Mouse (Mus musculus) limb, embryonic 11.5 days (tissue): ENCODE measurements around the gene Etl4. TPM values are rescaled to one million over a fixed set of nuclear protein-coding genes. Genes with fewer than 3 reads are reported as not detected.

Experiments used
- ATAC-seq: fragments of 200-750 bp; cut with Nextera tagmentation; 2 replicates; pipeline ENCODE4 v1.8.0; 2017; ENCODE audit warnings: low read depth; ENCODE audit not compliant: insufficient number of reproducible peaks, low FRiP score, low TSS enrichment
- DNase-seq: peaks from one replicate; pipeline ENCODE4 v3.0.0-alpha.2; 2015; ENCODE audit warnings: low spot score
- H3K27ac ChIP-seq: fragments of 300-500 bp; sonication (generic); replicated peaks from 2 replicates; pipeline ENCODE4 v1.5.1; 2014; ENCODE audit warnings: low read depth, mild to moderate bottlenecking, low read length
- H3K27me3 ChIP-seq: fragments of 300-500 bp; sonication (generic); 2 replicates; pipeline ENCODE4 v1.6.1; 2014; ENCODE audit warnings: mild to moderate bottlenecking, low read length, mixed read lengths; ENCODE audit not compliant: control insufficient read depth, insufficient read depth
- H3K36me3 ChIP-seq: fragments of 300-500 bp; sonication (generic); 2 replicates; pipeline ENCODE4 v1.6.1; 2014; ENCODE audit warnings: mild to moderate bottlenecking, low read length, moderate library complexity, mixed read lengths; ENCODE audit not compliant: control insufficient read depth, insufficient read depth
- H3K4me1 ChIP-seq: fragments of 300-500 bp; sonication (generic); 2 replicates; pipeline ENCODE4 v1.6.1; 2014; ENCODE audit warnings: low read length, mixed read lengths; ENCODE audit not compliant: control insufficient read depth, insufficient read depth
- H3K4me2 ChIP-seq: fragments of 300-500 bp; sonication (generic); 2 replicates; pipeline ENCODE4 v1.6.1; 2014; ENCODE audit warnings: low read depth, mild to moderate bottlenecking, moderate library complexity; ENCODE audit not compliant: severe bottlenecking
- H3K4me3 ChIP-seq: fragments of 300-500 bp; sonication (generic); 2 replicates; pipeline ENCODE4 v1.5.1; 2014; ENCODE audit warnings: low read depth, low read length
- H3K9ac ChIP-seq: fragments of 300-500 bp; sonication (generic); 2 replicates; pipeline ENCODE4 v1.6.1; 2014; ENCODE audit warnings: mild to moderate bottlenecking, low read length
- H3K9me3 ChIP-seq: fragments of 300-500 bp; sonication (generic); 2 replicates; pipeline ENCODE4 v1.6.1; 2016; ENCODE audit warnings: low read length; ENCODE audit not compliant: control insufficient read depth
- WGBS: fragments of 180-500 bp; shearing (Covaris S2); extraction: QIAGEN DNeasy Blood & Tissue Kit; methylation state at CpG from one replicate; pipeline ENCODE4 v1.1.7; 2014; 5-methylcytosine and 5-hydroxymethylcytosine counted together
- polyA plus RNA-seq: library from polyadenylated mRNA; unstranded; fragments of >200 nt; fragmentation: Nextera tagmentation; extraction: Ambion mirVana; gene quantifications from 2 replicates; pipeline ENCODE4 v1.2.1, GENCODE M21; 2014

The Etl4 gene
- polyA plus RNA-seq, 1 experiment from 2014 or later = 13.5 TPM

DNA sequence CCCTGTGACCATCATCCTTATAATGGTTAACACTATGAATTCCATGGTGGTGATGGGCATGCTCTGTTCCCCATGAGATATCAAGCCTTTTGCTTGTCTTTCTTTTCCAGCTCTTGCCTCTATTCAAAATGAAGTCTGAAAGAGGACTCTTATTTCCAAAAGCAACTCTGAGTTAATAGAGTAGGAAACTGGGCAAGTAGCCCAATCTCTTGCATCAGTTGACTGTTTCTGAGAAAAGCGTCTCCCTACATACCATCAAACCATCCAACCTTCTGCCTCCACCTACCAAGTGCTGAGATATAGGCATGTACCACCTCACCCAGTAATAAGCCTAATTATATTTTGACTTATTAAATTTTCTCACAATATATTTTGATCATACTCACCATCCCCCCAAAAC is 658.9 kb downstream of the Etl4 start:
- ATAC-seq (no peak), DNase-seq (no peak)
- Histone ChIP-seq H3K9me3 (no peaks in the 10 kb centered on the region), H3K4me1 (no peaks in the 10 kb centered on the region), H3K27ac (no peak overlapping the region), H3K4me2 (no peak overlapping the region), H3K9ac (no peak overlapping the region), H3K36me3 (no peaks in the 10 kb centered on the region), H3K27me3 (no peaks in the 10 kb centered on the region), H3K4me3 (no peak overlapping the region)
- 91% methylated on average over 1 of the region's 1 CpGs for WGBS

DNA sequence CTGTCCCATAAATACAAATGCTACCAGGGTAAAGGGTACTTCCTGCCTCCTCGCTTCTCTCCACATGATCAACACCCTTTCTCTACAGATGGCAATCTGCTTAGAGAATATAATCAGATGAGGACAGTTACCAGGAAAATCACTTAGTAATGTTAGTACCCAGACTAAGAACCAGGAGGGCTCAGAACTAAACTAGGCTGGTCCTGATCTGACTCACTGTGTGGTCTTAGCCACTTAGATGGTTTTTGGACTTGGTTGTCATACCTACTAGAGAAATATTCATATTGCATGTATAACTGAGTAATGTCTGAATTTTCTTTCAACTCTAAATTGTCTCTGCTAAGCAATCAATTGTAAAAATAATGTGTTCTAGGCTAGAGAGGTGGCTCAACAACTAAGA is 662.4 kb downstream of the Etl4 start:
- ATAC-seq (no peak), DNase-seq (no peak)
- H3K4me2 ChIP-seq = no peak overlapping the region
- H3K4me1 ChIP-seq = no peaks in the 10 kb centered on the region
- no peaks in the 10 kb centered on the region for H3K27me3 ChIP-seq
- H3K36me3 ChIP-seq = no peaks in the 10 kb centered on the region
- 90% methylated on average over 1 of the region's 1 CpGs for WGBS
- no peaks in the 10 kb centered on the region for H3K9me3 ChIP-seq
- H3K27ac ChIP-seq = no peak overlapping the region
- H3K4me3 ChIP-seq = no peak overlapping the region
- H3K9ac ChIP-seq = no peak overlapping the region

DNA sequence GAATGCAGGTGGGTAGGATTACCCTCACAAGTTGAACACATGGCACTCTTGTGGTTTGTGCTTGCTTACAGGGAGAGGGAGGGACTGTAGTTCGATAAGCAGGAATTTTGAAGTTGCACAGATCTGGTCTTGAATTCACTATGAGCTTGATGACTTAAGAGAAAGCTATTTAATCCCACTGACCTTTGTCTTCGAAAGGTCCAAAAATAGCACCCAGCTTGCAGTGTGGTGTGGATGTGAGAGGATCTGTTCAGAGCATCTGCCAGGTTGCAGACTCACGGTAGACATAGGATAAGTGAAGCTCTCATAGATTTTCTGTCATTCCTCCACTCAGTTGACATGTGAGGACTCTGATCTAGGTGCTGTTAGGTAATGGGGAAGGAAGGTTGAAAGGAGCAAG is 670.8 kb downstream of the Etl4 start:
- Histone ChIP-seq H3K9ac (no peak overlapping the region), H3K4me2 (no peak overlapping the region), H3K36me3 (no peaks in the 10 kb centered on the region), H3K4me3 (no peak overlapping the region), H3K4me1 (no peaks in the 10 kb centered on the region), H3K27ac (no peak overlapping the region), H3K27me3 (no peaks in the 10 kb centered on the region), H3K9me3 (no peaks in the 10 kb centered on the region)
- 83% methylated on average over 3 of the region's 3 CpGs for WGBS
- DNase-seq (no peak), ATAC-seq (no peak)

DNA sequence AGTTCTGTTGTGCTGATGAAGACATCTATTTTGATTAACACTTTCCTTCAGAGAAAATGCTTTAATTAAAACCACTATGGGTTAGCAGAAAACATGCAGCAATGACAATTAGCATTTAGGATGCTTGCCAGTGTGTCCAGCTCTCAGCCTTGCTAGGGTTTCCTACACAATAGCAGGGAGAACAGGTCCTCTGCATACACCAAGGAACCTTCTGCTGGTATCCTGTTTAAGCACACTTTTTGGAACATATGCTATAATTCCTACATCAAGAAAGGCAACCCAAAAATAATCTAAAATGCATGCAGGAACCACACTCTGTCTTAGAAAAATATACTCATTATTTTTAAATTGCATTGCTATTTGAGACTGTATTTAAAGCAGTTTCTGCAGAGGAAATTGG is 673.5 kb downstream of the Etl4 start:
- no peak overlapping the region for H3K4me3 ChIP-seq
- no peak overlapping the region for H3K4me2 ChIP-seq
- H3K36me3 ChIP-seq = no peaks in the 10 kb centered on the region
- no peak overlapping the region for H3K27ac ChIP-seq
- H3K27me3 ChIP-seq = no peaks in the 10 kb centered on the region
- ATAC-seq (no peak), DNase-seq (no peak)
- no peaks in the 10 kb centered on the region; the same call in 1 of the 2 replicates for H3K9me3 ChIP-seq
- H3K9ac ChIP-seq = no peak overlapping the region
- no peaks in the 10 kb centered on the region for H3K4me1 ChIP-seq

DNA sequence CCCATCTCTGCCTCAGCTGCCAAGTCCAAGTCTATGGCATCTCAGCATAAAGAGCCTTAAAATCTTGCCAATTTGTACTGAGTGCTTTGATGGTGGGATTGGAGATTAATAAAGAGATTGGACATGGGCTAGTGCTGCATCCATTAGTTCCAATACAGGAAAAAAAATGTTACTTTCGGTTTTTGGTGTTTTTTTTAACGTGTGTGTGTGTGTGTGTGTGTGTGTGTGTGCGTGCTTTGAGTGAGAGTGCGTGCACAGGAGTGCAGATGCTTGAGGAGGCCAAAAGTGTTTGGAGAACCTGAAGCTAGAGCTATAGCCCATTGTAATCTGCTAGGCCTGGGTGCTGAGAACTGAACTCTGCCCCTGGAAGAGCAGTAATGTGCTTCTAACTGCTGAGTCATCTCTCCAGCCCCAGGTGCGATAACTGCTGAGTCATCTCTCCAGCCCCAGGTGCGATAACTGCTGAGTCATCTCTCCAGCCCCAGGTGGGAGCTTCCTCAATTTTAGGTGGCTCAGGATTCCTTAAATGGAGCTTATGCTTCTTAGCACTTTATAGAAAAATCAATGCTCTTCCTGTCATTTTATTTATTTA is 674.1 kb downstream of the Etl4 start:
- H3K4me2 ChIP-seq = no peak overlapping the region
- H3K4me1 ChIP-seq = no peaks in the 10 kb centered on the region
- WGBS = 91% methylated on average over 6 of the region's 6 CpGs
- H3K27me3 ChIP-seq = no peaks in the 10 kb centered on the region
- no peak overlapping the region for H3K9ac ChIP-seq
- H3K36me3 ChIP-seq = no peaks in the 10 kb centered on the region
- ATAC-seq = no peak
- no peak overlapping the region for H3K27ac ChIP-seq
- DNase-seq = no peak
- no peaks in the 10 kb centered on the region; the same call in 1 of the 2 replicates for H3K9me3 ChIP-seq
- H3K4me3 ChIP-seq = no peak overlapping the region

DNA sequence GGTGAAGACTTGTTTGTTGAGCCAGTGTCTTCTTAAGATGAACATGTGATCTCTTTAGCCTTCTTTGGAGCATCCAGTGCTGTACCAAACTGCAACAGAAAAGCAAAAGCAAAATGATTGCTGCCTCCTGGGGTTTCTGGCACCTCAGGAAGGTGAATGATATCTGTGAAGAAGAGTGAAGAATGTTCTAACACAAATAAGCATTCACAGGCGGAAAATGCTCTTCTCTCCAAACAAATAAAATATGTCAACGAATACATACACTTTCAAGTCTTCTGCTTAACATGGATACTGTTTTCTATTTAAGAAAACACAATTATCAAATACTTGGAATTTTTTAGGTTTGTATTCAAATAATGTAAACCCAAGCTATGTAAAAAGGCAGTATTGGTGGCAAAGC is 678.3 kb downstream of the Etl4 start:
- no peak overlapping the region for H3K4me3 ChIP-seq
- no peak overlapping the region for H3K4me2 ChIP-seq
- H3K36me3 ChIP-seq = no peaks in the 10 kb centered on the region
- H3K27ac ChIP-seq = no peak overlapping the region
- H3K9me3 ChIP-seq = no peaks in the 10 kb centered on the region; the same call in 1 of the 2 replicates
- H3K4me1 ChIP-seq = no peaks in the 10 kb centered on the region
- H3K9ac ChIP-seq = no peak overlapping the region
- no peaks in the 10 kb centered on the region for H3K27me3 ChIP-seq
- ATAC-seq (no peak), DNase-seq (no peak)
- WGBS = 94% methylated on average over 2 of the region's 2 CpGs

DNA sequence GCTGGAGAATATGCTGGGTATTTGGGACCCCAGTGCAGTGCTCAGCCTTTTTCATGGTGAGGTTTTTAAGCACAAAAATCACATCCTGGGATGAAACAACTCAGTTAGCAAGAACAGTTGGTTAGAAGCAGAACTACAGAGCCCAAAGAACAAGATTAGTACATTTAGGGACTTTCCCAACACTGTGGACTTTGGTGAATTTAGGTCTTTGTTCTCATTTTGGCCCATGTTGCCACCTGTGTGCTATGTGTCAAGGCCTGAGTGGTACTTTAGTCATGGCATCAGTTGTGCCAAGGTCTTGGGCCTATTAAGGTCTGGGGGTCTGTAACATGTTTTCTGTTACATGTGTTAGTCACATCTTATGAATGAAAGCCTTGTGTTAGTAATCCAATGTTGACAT is 679.1 kb downstream of the Etl4 start:
- DNase-seq (no peak), ATAC-seq (no peak)
- H3K9me3 ChIP-seq = no peaks in the 10 kb centered on the region; the same call in 1 of the 2 replicates
- no peak overlapping the region for H3K4me2 ChIP-seq
- H3K27me3 ChIP-seq = no peaks in the 10 kb centered on the region
- H3K27ac ChIP-seq = no peak overlapping the region
- no peak overlapping the region for H3K4me3 ChIP-seq
- H3K4me1 ChIP-seq = no peaks in the 10 kb centered on the region
- no peak overlapping the region for H3K9ac ChIP-seq
- H3K36me3 ChIP-seq = no peaks in the 10 kb centered on the region

DNA sequence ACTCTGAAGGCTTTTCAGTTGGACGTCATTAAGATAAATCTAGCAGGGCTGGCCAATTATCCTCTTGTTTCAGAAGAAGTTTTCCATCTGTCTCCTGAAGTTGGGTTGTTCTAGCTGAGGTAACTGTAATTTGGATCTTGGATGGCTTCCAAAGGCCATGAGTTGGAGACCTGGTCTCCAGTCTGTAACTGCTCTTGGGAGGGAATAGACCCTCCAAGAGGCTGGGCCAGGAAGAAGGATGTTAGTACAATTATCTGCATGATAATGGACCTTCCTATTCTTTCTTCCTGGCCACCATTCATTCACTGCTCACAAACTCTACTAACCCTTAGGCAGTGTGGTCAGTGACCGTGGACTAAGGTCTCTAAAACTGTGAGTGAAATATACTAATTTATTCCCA is 684.5 kb downstream of the Etl4 start:
- no peaks in the 10 kb centered on the region for H3K27me3 ChIP-seq
- ATAC-seq (no peak), DNase-seq (no peak)
- no peak overlapping the region for H3K27ac ChIP-seq
- H3K4me1 ChIP-seq = no peaks in the 10 kb centered on the region
- no peak overlapping the region for H3K4me2 ChIP-seq
- H3K36me3 ChIP-seq = no peaks in the 10 kb centered on the region
- H3K4me3 ChIP-seq = no peak overlapping the region
- H3K9ac ChIP-seq = no peak overlapping the region
- no peaks in the 10 kb centered on the region for H3K9me3 ChIP-seq
- WGBS = 82% methylated on average over 2 of the region's 2 CpGs

DNA sequence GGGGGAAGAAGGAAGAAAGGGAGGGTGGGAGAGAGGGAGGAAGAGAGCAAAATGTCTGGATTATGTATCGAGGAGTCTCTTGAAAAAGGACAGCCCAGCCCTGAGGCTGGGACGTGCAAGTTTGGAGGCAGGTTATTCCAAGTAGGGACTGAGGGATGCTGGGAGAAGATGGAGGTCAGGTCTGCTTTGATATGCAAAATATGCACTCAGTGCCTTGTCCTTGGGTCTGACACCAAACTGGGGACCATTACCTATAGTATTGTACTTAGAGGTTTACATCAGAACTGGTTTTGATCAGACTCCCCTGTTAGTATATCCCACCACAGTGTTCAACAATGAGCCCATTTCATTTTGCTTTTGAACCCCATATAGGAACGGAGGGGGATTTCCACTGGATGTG is 685.4 kb downstream of the Etl4 start:
- H3K27ac ChIP-seq = no peak overlapping the region
- no peak overlapping the region for H3K4me3 ChIP-seq
- no peaks in the 10 kb centered on the region for H3K36me3 ChIP-seq
- WGBS = 85% methylated on average over 3 of the region's 3 CpGs
- H3K27me3 ChIP-seq = no peaks in the 10 kb centered on the region
- no peak for ATAC-seq
- no peak overlapping the region for H3K9ac ChIP-seq
- no peak for DNase-seq
- no peaks in the 10 kb centered on the region for H3K4me1 ChIP-seq
- H3K9me3 ChIP-seq = no peaks in the 10 kb centered on the region
- no peak overlapping the region for H3K4me2 ChIP-seq
